Mouse (Mus musculus) heart, embryonic 12.5 days (tissue): ENCODE measurements around the gene Exoc3l4. TPM values are rescaled to one million over a fixed set of nuclear protein-coding genes. Genes with fewer than 3 reads are reported as not detected.
A peak's percentile ranks its signal among the peaks of the same experiment; 100 is the strongest.

ENCODE experiments used
- ATAC-seq: fragments of 200-750 bp; cut with Nextera tagmentation; 2 replicates; pipeline ENCODE4 v1.8.0; 2017; ENCODE audit warnings: moderate TSS enrichment, moderate library complexity; ENCODE audit not compliant: insufficient number of reproducible peaks, low FRiP score
- H3K27ac ChIP-seq: fragments of 300-500 bp; sonication (generic); 2 replicates; pipeline ENCODE4 v1.5.1; 2016; ENCODE audit warnings: mild to moderate bottlenecking, moderate library complexity; ENCODE audit not compliant: poor library complexity, severe bottlenecking
- H3K27me3 ChIP-seq: fragments of 300-500 bp; sonication (generic); replicated peaks from 2 replicates; pipeline ENCODE4 v1.6.1; 2016; ENCODE audit warnings: mild to moderate bottlenecking, moderate library complexity
- H3K36me3 ChIP-seq: fragments of 300-500 bp; sonication (generic); 2 replicates; pipeline ENCODE4 v1.6.1; 2016; ENCODE audit warnings: mild to moderate bottlenecking, moderate library complexity
- H3K4me1 ChIP-seq: fragments of 300-500 bp; sonication (generic); replicated peaks from 2 replicates; pipeline ENCODE4 v1.6.1; 2016; ENCODE audit warnings: mild to moderate bottlenecking
- H3K4me2 ChIP-seq: fragments of 300-500 bp; sonication (generic); 2 replicates; pipeline ENCODE4 v1.6.1; 2016; ENCODE audit warnings: mild to moderate bottlenecking, moderate library complexity
- H3K4me3 ChIP-seq: fragments of 300-500 bp; sonication (generic); 2 replicates; pipeline ENCODE4 v1.5.1; 2016; ENCODE audit warnings: mild to moderate bottlenecking
- H3K9ac ChIP-seq: fragments of 300-500 bp; sonication (generic); 2 replicates; pipeline ENCODE4 v1.6.1; 2016; ENCODE audit warnings: mild to moderate bottlenecking, moderate library complexity
- H3K9me3 ChIP-seq: fragments of 300-500 bp; sonication (generic); replicated peaks from 2 replicates; pipeline ENCODE4 v1.6.1; 2016; ENCODE audit warnings: mild to moderate bottlenecking, moderate library complexity
- WGBS: fragments of 180-500 bp; shearing (Covaris S2); methylation state at CpG from one replicate; pipeline ENCODE4 v1.1.7; 2016; 5-methylcytosine and 5-hydroxymethylcytosine counted together
- polyA plus RNA-seq: library from polyadenylated mRNA; unstranded; fragments of >200 nt; fragmentation: Nextera tagmentation; extraction: Ambion mirVana; gene quantifications from 2 replicates; pipeline ENCODE4 v1.2.1, GENCODE M21; 2016

The Exoc3l4 gene
- polyA plus RNA-seq, 1 experiment from 2014 or later = 8.5 TPM

DNA sequence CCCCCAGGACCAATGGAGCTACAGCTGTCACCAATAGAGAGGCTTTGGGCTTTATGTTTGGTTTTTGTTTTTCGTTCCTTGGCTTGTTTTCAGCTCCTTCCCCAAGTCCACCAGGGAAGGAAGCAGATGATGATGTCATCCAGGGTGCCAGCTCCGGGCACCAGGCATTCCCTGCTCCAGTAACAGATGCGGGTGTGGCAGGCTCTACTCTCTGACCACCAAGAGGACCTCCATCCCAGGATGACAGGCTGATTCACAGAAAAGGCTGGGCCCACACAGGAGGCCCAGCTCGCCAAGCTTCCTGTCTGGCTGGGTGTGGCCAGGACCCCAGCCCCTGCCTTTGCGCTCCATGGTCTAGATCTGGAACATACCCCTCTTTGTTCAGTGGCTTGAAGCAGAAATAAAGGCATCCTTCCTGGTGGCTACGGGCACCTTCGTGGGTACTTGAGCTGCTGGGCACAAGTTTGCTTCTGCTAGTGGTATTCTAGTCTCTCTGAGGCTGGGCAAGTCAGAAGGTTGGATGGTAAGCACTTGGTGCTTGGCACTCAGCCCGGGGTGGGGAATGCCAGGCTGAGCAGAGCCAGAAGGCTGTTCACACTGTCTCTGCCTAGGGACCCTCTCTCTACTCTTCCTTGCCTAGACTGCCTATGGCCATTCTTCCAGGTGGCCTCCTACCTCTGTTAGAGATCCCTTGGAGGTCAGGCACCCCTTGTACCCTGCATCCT, 5.0 kb upstream of the Exoc3l4 start:
- H3K4me1 ChIP-seq = peaks cover 38% of the 10 kb centered on the region
- no peaks in the 10 kb centered on the region for H3K9me3 ChIP-seq
- no peak for ATAC-seq
- no peaks in the 10 kb centered on the region for H3K36me3 ChIP-seq
- no peak overlapping the region for H3K4me2 ChIP-seq
- peaks cover 46% of the 10 kb centered on the region for H3K27me3 ChIP-seq
- H3K9ac ChIP-seq = no peak overlapping the region
- no peak overlapping the region for H3K4me3 ChIP-seq
- no peak overlapping the region for H3K27ac ChIP-seq
- WGBS = 70% methylated on average over 8 of the region's 8 CpGs

GRCm38 (mm10) chr12:111412581-111413284, 4.1 kb upstream of the Exoc3l4 start:
- no peaks in the 10 kb centered on the region for H3K9me3 ChIP-seq
- H3K4me2 ChIP-seq = peak overlapping the region; percentile 73
- peak overlapping the region; percentile 77 for H3K27ac ChIP-seq
- H3K9ac ChIP-seq = peak overlapping the region; percentile 69
- peaks cover 43% of the 10 kb centered on the region for H3K4me1 ChIP-seq
- peaks cover 36% of the 10 kb centered on the region for H3K27me3 ChIP-seq
- H3K4me3 ChIP-seq = peak overlapping the region; percentile 47
- 0 out of 2 replicates have a peak, but pooled peaks have one; percentile 14 for ATAC-seq
- H3K36me3 ChIP-seq = no peaks in the 10 kb centered on the region
- 15% methylated on average over 12 of the region's 12 CpGs for WGBS

GRCm38 (mm10) chr12:111413300-111413699, 3.5 kb upstream of the Exoc3l4 start:
- peaks cover 34% of the 10 kb centered on the region for H3K27me3 ChIP-seq
- H3K36me3 ChIP-seq = no peaks in the 10 kb centered on the region
- peak overlapping the region; percentile 47 for H3K4me3 ChIP-seq
- H3K4me2 ChIP-seq = peak overlapping the region; percentile 73
- peak overlapping the region; percentile 77 for H3K27ac ChIP-seq
- H3K9me3 ChIP-seq = no peaks in the 10 kb centered on the region
- under 1% methylated on average over 21 of the region's 21 CpGs for WGBS
- peak; percentile 75 for ATAC-seq
- peak overlapping the region; percentile 69 for H3K9ac ChIP-seq
- peaks cover 44% of the 10 kb centered on the region for H3K4me1 ChIP-seq

GRCm38 (mm10) chr12:111419918-111420317, 3.1 kb downstream of the Exoc3l4 start:
- no peak overlapping the region for H3K4me2 ChIP-seq
- H3K9me3 ChIP-seq = no peaks in the 10 kb centered on the region
- H3K4me1 ChIP-seq = peaks cover 48% of the 10 kb centered on the region
- H3K36me3 ChIP-seq = no peaks in the 10 kb centered on the region
- no peak for ATAC-seq
- H3K9ac ChIP-seq = no peak overlapping the region
- H3K4me3 ChIP-seq = no peak overlapping the region
- peaks cover 60% of the 10 kb centered on the region for H3K27me3 ChIP-seq
- no peak overlapping the region for H3K27ac ChIP-seq
- 76% methylated on average over 5 of the region's 5 CpGs for WGBS

GRCm38 (mm10) chr12:111420946-111421709, 4.3 kb downstream of the Exoc3l4 start:
- no peak overlapping the region for H3K27ac ChIP-seq
- 20% methylated on average over 7 of the region's 7 CpGs for WGBS
- no peaks in the 10 kb centered on the region for H3K9me3 ChIP-seq
- H3K9ac ChIP-seq = no peak overlapping the region
- peak overlapping the region; percentile 33 for H3K4me2 ChIP-seq
- no peak for ATAC-seq
- H3K4me3 ChIP-seq = no peak overlapping the region
- peaks cover 52% of the 10 kb centered on the region for H3K4me1 ChIP-seq
- H3K36me3 ChIP-seq = no peaks in the 10 kb centered on the region
- peaks cover 70% of the 10 kb centered on the region for H3K27me3 ChIP-seq

DNA sequence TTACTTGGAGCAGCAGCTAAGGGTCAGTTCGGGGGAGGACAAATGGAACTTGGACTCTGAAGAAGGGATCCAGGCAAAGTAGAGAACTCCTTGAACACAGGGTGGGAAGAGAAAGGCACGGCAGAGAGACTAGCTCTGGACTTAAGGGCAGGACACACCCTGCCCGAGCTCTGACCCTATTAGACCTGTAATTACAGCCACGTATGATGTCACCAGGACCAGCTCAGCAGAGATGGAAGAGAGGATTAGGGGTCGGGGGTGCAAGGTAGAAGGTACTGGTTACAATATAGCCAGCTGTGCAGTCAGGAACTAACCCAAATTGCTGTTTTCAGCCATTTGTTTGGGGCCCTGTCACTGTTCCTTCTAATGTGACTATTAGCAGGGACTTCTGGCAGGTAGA, 6.0 kb downstream of the Exoc3l4 start:
- peaks cover 80% of the 10 kb centered on the region for H3K27me3 ChIP-seq
- H3K27ac ChIP-seq = no peak overlapping the region
- no peak overlapping the region for H3K4me2 ChIP-seq
- no peak overlapping the region; the same call in 1 of the 2 replicates for H3K4me3 ChIP-seq
- 53% methylated on average over 5 of the region's 5 CpGs for WGBS
- H3K9ac ChIP-seq = no peak overlapping the region
- H3K9me3 ChIP-seq = no peaks in the 10 kb centered on the region
- H3K36me3 ChIP-seq = no peaks in the 10 kb centered on the region
- peaks cover 43% of the 10 kb centered on the region for H3K4me1 ChIP-seq
- no peak for ATAC-seq

GRCm38 (mm10) chr12:111423570-111424129, 6.8 kb downstream of the Exoc3l4 start:
- 9% methylated on average over 43 of the region's 43 CpGs for WGBS
- ATAC-seq = no peak
- H3K4me1 ChIP-seq = peaks cover 51% of the 10 kb centered on the region
- H3K9ac ChIP-seq = no peak overlapping the region
- H3K4me2 ChIP-seq = peak overlapping the region; percentile 63
- peak overlapping the region; percentile 35 for H3K4me3 ChIP-seq
- H3K27ac ChIP-seq = no peak overlapping the region
- H3K36me3 ChIP-seq = no peaks in the 10 kb centered on the region
- H3K27me3 ChIP-seq = peaks cover 84% of the 10 kb centered on the region
- no peaks in the 10 kb centered on the region for H3K9me3 ChIP-seq

DNA sequence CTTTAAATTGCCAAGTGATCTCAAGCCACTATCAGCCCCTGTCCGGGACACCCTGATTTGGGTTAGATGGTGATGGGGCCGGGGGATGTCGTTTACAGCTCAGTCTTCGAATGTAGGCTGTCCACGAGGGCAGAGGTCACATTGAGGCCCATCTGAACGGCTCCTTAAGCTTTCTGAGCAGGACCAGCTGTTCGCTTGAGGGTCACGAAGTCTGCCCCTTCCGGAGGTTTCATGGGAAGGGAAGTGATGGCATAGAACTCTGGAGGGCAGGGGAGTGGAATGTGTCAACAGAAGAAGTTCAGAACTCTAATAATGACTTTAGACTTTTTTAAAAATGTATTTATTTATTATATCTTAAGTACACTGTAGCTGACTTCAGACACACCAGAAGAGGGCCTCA, 7.7 kb downstream of the Exoc3l4 start:
- Histone ChIP-seq H3K27ac (no peak overlapping the region), H3K4me3 (no peak overlapping the region), H3K4me1 (peaks cover 60% of the 10 kb centered on the region), H3K9ac (no peak overlapping the region), H3K36me3 (no peaks in the 10 kb centered on the region), H3K9me3 (no peaks in the 10 kb centered on the region), H3K4me2 (no peak overlapping the region), H3K27me3 (peaks cover 79% of the 10 kb centered on the region)
- no peak for ATAC-seq
- WGBS = 41% methylated on average over 9 of the region's 9 CpGs

DNA sequence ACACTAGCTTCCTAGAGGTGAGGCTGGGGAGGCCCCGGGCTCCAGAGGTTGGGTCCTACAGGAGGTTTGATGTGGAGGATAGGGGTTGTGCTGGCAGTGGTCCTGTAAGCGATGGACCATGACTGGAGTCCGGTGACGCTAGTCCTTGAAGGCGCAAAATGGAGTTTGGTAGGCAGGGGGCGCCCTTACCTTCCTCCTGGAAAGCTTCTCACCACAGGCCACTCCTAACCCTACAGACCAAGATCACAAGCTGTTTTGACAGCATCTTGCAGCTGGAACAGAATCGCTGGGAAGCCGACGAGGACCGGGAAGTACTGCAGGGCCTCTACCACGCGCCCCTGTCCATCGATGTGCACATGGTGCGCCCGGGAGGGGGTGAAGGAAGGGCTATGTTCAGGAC, 8.4 kb downstream of the Exoc3l4 start:
- Histone ChIP-seq H3K36me3 (no peaks in the 10 kb centered on the region), H3K9me3 (no peaks in the 10 kb centered on the region), H3K9ac (no peak overlapping the region), H3K27ac (no peak overlapping the region), H3K27me3 (peaks cover 79% of the 10 kb centered on the region), H3K4me3 (no peak overlapping the region), H3K4me2 (no peak overlapping the region), H3K4me1 (peaks cover 64% of the 10 kb centered on the region)
- 5% methylated on average over 15 of the region's 15 CpGs for WGBS
- no peak for ATAC-seq

DNA sequence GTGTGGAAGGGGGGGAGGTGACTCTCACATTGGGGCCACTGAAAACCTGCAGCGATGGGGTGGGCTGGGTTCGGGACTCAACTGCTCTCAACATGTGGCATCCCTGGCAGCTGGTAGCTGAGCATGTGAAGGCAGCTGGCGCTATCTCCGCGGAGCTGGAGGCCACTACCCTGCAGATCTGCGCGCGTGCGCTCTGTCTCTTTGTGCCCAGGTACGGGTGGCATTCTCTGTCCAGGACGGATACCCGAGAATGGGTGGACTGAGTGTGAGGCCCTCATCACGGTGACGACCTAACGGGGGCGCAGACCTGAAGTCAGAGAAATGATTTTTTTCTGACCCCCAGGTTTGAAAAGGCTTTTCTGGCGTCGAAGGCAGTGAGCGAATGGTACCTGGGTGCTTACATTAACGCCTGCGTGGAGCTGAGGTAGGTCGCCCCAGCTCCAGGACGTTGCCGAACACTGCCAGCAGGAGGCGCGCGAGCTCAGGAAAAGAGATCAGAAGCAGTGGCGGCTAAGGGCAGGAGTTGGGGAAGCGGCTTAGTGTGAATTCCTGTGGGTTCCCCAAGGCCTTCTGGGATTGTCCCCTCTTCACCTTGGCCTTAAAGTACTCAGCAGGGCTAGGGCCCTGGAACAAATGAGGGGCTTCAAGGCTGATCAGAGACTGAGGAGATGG, 9.1 kb downstream of the Exoc3l4 start:
- Histone ChIP-seq H3K4me3 (no peak overlapping the region), H3K4me1 (peaks cover 64% of the 10 kb centered on the region), H3K9ac (no peak overlapping the region), H3K27ac (no peak overlapping the region), H3K9me3 (no peaks in the 10 kb centered on the region), H3K4me2 (no peak overlapping the region), H3K27me3 (peaks cover 82% of the 10 kb centered on the region), H3K36me3 (no peaks in the 10 kb centered on the region)
- no peak; the same call in 1 of the 2 replicates for ATAC-seq
- 16% methylated on average over 29 of the region's 29 CpGs for WGBS
